9 mouse cellular contexts compared by ENCODE assay signal in the genomic region with DNA sequence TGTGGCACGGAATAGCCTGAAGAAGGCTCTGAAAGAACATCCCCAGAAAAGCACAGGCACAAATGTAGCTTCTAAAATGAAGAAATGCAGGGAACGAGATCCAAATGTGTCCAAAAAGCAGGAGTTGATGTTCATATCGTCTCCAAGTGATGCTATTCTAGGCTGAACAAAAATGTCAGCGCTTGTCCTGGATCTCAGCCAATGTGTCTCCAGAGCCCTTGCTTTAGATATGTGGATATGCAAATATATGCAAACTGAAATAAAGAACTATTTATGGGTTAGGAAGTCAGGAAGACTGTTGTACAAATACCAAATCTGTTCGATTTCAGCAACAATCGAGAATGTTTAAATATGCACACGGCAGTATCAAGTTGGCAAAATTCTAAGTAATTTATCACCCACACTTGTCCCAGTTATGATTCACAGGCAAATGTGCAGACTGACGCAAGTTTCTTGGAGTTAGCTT.
A peak's percentile ranks its signal among the peaks of the same experiment; 100 is the strongest.
DNase-seq lines count a peak whose midpoint lies in the region.
"Had no signal": no experiment of that assay in that cellular context is flagged by ENCODE, and none has a peak within 500 bp of the region (broad histone marks: within the 10 kb centered on the region; RNA-seq: fewer than 3 reads in every experiment).

No protein-coding gene starts in this region.

- H3K27me3 ChIP-seq in heart, embryonic 10.5 days (ENCODE audit: insufficient read depth, poor library complexity, severe bottlenecking), result no peaks in the 10 kb centered on the region
- H3K27me3 ChIP-seq: lung, embryonic 15.5 days had no signal

- no peak overlapping the region for H3K4me3 ChIP-seq in heart, embryonic 10.5 days
- H3K4me3 ChIP-seq: lung, embryonic 15.5 days had no signal

- no peaks in the 10 kb centered on the region for H3K36me3 ChIP-seq in heart, embryonic 10.5 days
- H3K36me3 ChIP-seq: lung, embryonic 15.5 days had no signal

- no peaks in the 10 kb centered on the region for H3K4me1 ChIP-seq in heart, embryonic 10.5 days

- WGBS in heart, embryonic 10.5 days, result 78% methylated on average over 8 of the region's 8 CpGs

- no peak overlapping the region for H3K27ac ChIP-seq in heart, embryonic 10.5 days
- H3K27ac ChIP-seq: lung, embryonic 15.5 days had no signal

- DNase-seq in heart, adult 8-10 months (ENCODE audit: low spot score), result peak; percentile 4
- no peak for DNase-seq in heart, embryonic 10.5 days (ENCODE audit: low spot score)
- peak; percentile 53 for DNase-seq in 3T3-L1 (ENCODE audit: low read depth, low spot score)
- peak; percentile 44 to 59 for DNase-seq in frontal cortex, postnatal 14 days (ENCODE audit: low spot score in 2 of 2)
- DNase-seq in left cerebral cortex, adult 8-10 months (ENCODE audit: low spot score in 2 of 2), result peak; percentile 12 to 62
- no peak for DNase-seq in urinary bladder, postnatal 10 days (ENCODE audit: low spot score)
- DNase-seq in spleen, adult 18-20 months, result no peak
- DNase-seq in cerebellum, adult 11-12 months, result no peak

- no peaks in the 10 kb centered on the region for H3K9me3 ChIP-seq in heart, embryonic 10.5 days
- H3K9me3 ChIP-seq: lung, embryonic 15.5 days had no signal

Comparison
In these comparisons a context has a peak if more than half of its experiments do, and no peak if none do; other contexts are left out.
1. DNase-seq: peak in heart, adult 8-10 months (single experiment), 3T3-L1 (single experiment), frontal cortex, postnatal 14 days (2 of 2) and left cerebral cortex, adult 8-10 months (2 of 2); none in heart, embryonic 10.5 days (single experiment), urinary bladder, postnatal 10 days (single experiment), spleen, adult 18-20 months (0 of 2) and cerebellum, adult 11-12 months (single experiment).